Mouse (Mus musculus) layer of hippocampus, adult 9-10 months (tissue): ENCODE measurements at regions not wholly inside any gene's neighbourhood (a gene's known extent, or its start where the extent isn't known, plus 50 kb on each side); places are given as distances from the start of the nearest gene placed in this dataset.
A peak's percentile ranks its signal among the peaks of the same experiment; 100 is the strongest.
"Not testable (repeated sequence)": the region's sequence is repeated elsewhere in the genome, so short reads cannot be mapped to it uniquely, and the experiment has no call there.

Source experiments
- DNase-seq: peaks from one replicate; pipeline ENCODE4 v3.0.0; 2022; ENCODE audit warnings: low spot score

DNA sequence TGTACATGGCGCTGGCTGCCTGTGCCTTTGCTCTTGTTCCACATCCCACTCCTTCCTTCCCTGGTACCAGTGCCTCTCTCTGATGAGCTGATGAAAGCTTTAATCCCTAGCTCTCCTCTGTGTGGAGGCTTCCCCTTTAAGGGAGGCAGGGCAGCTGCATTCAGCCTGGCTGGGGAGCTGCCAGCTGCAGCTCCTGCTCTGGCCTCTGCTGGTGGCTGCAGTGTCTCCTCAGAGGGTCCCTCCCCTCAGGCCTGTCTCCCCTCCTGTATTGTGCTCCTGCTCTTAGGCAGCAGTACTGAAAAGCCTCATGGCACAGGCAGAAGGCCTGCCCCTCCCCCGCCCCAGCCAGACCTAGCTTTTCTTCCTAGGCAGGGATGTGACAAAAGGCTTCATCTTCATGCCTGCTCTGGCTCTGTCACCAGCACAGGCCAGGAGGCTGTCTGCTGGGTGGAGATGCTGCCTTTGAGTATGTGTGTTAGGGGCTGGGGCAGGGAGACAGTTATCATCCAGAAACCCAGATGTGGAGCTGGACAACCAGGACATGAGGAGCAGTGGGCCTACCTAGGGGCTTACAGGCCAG lies 97.7 kb upstream of the Zcchc13 start:
- not testable (repeated sequence) for DNase-seq

DNA sequence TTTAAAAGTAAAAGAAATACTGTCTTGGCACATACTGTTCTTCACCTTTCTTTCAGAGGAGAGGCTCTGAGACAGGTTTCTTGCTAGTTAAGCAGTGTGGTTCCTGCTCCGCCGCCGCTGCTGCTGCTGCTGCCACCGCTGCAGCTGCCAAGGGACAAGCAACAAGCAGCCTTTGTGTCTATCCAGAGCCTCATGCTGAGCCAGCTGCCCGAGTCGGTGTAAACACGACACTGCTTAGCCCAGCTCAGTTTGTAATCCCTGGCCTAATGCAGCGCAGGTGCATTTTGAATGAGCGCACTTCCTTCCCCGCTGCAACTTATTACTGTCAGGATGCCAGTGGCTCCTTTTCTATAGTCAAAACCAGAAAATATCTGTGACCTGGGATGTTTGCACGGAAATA lies 97.1 kb upstream of the Zcchc13 start:
- no peak for DNase-seq

DNA sequence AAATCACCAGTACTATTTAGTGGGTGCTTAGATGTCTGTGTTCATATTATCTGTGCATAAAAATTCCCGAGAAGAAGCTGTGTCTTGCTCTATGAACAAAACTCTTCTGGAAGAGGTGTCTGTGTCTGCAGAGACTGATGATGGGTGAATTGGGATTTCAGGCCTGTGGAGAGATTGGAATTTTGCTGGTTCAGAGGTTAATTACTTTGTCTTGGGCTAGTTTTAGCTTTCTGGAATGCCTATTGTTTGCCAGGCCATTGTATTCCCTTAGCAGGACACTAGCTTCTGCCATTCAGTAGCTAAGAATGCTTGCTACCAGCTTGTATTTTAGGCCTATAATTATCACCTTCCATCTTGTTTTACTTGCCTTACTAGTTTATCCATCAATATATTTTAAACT lies 96.6 kb upstream of the Zcchc13 start:
- no peak for DNase-seq

DNA sequence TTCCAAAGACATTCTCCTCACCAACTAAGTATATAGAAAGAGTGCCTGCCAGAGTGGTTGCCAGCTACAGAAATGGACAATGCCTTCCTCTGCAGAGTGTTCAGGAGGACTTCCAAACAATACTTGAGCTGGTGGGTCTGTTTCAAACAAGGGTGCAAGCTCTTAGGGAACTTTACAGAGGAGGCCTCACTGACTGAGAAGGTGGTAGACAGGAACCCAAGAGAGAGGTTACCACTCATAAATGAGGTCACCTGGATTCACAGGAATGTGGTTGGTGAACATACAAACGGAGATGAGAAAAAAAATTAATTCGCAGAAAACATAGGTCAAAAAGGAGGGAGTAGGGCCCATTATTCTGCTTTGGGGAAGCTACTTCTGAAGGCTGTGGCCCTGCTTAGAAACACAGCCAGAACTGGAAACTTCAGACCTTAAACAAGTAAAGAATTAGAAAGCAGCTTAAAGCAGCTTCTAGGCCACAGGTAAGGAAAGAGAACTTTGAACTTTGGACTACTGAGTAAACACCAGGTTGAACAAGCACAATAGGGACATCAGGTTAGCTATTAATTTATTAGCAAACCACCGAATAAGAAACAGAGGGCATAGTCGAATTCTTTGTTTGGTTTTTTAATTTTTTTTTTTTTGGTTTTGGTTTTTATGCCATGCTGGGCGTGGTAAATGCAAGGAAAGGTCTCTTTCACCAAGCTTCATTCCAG lies 83.7 kb upstream of the Zcchc13 start:
- DNase-seq, result no peak

DNA sequence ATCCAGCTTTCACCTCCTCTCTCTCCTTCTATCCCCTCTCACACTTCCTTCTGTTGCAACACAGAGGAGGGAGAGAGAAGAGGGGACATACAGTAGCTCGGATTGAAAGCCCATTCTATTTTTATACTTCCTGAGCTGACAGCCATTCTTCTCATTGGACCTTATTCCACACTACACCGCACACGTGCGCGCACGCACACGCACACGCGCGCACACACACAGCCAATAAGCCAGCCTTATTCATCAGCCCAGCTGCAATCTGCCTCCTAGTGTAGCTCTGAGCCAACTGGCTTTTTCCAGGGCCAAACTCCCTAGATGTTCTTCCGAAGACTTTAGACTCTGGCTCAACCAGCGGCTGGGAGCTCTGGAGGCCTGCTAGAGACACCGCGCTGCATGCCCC lies 79.1 kb upstream of the Zcchc13 start:
- DNase-seq, result no peak

GRCm38 (mm10) chrX:103553196-103553595 lies 77.2 kb upstream of the Zcchc13 start:
- no peak for DNase-seq

DNA sequence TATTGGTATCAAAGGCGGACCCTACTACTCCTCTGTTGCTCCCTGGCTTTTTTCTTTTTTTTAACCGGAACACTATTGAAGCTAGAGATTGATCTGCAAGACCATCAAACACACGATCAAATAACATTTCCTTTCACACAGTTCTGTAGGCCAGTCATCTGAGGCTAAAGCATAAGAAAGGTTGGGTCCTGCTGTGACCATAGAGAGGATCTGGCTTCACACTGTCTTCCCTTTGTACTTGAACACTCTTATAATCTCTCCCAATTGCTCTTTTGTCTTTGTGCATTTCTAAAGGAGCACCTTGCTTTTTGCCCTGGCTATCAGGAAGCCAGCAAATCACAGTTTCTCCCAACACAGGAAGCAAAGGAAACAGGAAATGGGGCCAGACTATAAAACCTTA lies 76.8 kb upstream of the Zcchc13 start:
- DNase-seq, result no peak

GRCm38 (mm10) chrX:103555041-103555986 lies 75.1 kb upstream of the Zcchc13 start:
- not testable (repeated sequence) for DNase-seq

DNA sequence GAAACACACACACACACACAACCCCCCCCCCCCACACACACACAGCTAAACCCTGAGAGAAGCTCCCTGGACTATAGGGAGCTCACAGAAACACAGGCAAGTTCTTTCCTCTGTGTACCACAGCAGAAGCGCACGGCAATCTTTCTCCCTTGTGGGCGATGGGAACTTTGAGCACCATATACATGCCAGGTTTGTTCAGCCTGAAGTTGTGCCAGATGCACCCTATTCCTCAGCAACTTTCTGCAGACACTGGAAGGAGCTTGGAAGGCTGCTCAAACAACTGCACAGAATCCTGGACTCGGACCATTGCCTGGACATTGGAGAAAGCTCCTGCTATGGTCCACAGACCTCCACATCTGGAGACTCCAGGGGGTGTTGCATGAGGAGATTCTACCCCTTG lies 74.3 kb upstream of the Zcchc13 start:
- no peak for DNase-seq

DNA sequence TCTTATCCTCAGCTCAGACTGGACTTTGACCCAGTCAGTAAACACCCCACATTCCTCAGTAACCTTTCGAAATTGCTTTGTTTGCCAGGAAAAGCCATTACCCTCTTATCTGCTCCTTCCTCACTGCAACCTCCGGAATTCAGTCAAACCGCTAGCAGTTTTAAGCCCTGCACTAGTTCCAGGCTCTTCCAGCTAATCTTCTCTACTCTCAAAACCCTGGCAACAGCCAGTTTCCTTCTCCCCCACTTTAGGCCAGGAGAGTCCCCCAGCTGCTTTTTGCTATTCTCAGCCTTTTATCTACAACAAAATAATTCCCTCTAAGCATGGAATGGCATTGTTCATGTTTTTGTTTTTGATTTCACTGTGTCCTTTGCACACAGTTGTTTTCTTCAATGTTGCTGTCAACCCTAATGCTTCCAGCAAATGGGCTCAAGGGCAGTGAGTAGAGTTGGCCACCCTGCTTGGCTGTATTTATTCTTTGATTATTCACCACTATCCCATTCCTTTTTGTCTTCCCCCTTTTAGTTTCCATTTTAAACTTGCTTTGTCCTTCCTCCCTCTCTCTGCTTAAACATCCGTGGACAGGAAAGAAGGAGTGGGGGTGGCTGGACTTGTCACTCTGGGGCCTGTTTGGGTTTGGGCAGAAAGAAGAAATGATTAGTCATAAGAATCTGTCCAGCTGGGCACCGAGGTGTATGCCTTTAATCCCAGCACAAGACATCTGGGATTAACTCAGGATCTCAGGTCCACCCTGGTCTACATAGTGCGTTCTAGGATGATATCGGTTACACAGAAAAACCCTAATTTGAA lies 73.5 kb upstream of the Zcchc13 start:
- DNase-seq, result no peak

DNA sequence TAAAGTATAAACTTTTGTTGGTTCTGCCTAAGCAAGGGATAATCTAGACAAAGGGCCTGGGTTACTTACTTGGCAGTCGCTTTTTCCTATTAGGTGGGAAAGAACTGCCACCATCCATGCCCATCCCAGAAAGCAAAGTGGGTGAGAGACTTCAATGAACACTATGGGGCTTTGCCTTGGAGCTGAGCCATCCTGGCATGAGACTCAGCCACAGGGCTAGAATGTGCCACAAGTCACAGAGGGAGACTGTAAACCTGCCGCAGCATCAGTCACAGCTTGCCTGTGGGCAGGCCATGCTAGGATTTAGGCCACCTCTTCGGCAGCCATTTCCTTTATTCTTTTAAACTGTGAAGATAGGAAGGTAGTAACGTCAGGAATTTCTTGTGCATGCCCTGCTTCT lies 72.9 kb upstream of the Zcchc13 start:
- no peak for DNase-seq

DNA sequence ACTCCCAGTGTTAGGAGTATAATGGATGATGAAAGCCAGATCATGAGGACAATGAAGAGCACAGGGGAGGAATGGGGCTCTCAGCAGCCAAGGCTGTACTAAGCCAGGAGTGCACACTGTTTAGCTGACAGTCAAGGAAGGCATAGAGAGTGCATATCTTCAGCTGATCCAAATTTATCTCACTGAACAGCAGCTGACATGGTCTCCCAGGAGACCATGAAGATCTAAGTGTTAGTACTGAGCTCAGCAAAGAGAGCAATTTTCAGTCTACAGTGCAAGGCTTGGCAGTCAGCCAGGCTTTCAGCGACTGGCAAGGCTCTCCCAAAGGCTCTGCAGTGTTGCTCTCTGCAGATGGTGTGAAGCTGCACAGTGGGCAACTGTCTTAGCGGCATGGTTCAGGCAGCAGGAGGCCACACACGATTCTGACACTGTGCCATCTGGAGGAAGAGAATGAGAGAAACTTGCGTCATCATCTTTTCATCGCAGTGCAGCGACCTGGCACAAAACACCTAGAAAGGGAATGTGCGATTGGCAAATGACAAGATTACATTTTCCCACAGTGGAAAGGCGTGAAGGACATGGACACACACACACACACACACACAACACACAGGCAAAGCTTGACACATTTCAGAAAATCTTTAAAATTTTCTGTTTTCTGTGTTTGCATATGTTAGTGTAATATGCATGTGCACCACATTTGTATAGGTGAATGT lies 66.7 kb upstream of the Zcchc13 start:
- DNase-seq, result peak; percentile 84

DNA sequence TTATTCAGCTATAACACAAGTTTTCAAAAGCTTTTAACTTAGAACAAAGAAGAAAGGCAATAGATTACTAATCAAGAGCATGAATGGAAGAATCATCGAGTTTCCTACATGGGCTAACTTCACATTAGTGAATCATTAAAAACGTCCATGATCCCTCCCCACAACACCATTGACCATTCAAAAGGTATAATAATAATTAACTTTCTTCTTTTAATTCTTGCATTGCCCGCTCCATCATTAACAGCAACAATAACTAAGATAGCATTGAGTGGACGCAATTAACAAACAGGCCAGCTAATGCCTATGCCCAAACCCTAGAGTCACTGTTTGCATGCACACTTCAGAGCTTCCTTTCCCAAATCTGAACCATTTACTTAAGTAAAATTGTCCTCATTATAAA lies 57.0 kb upstream of the Zcchc13 start:
- no peak for DNase-seq

GRCm38 (mm10) chrX:103579484-103579883 lies 50.9 kb upstream of the Zcchc13 start:
- DNase-seq, result no peak
